Mouse (Mus musculus): ENCODE results near the gene Cacnb4.

The Cacnb4 gene

GRCm38 (mm10) chr2:52419295-52419694, 257.3 kb downstream of the Cacnb4 start:
- DNase-seq, result no peak

DNA sequence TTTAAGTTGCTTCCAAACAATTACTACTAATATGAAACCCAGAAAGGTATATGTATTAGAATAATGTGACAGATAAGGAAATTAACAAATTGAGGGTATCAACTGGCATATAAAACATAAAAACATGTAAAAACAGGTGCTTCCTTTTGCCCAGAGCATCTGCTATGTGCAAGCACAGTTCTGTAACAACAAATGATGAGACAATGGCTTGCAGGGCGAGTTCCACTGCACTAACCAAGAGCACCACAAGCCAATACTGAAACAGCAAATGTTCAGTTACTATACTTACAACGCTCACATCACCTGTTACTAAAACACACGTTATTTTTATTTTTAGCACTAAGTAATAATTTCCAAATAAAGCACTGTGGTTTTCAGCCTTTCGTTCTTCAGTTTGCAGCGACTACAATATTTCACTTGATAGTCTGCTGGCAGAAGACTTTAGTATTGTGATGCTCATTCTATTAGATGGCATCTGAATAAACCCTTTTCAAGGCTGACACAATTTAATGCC, 264.1 kb downstream of the Cacnb4 start:
- DNase-seq, result no peak

GRCm38 (mm10) chr2:52406480-52406879, 270.2 kb downstream of the Cacnb4 start:
- DNase-seq, result no peak

- DNase-seq, result no peak
These were observed 271.4 kb downstream of the Cacnb4 start for GRCm38 (mm10) chr2:52405238-52405637.

DNA sequence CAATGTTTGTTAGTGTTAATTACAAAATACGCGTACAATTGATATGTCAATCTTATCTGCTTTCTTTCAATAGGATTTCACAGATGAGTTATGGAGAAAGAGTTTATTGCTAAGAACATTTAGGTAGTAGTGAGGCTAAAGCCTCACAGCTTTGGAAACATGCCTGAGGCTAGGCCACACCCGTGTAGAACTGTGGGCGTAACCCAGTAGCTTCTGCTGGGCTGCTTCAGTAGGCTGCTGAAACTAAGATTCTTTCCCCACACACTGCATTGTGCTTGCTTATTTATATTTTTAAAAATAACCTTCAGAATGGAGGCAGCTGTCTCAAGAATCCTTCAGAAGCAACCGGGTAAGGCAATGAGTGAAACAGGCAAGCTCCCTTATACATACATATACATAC, 282.1 kb downstream of the Cacnb4 start:
- no peak for DNase-seq

DNA sequence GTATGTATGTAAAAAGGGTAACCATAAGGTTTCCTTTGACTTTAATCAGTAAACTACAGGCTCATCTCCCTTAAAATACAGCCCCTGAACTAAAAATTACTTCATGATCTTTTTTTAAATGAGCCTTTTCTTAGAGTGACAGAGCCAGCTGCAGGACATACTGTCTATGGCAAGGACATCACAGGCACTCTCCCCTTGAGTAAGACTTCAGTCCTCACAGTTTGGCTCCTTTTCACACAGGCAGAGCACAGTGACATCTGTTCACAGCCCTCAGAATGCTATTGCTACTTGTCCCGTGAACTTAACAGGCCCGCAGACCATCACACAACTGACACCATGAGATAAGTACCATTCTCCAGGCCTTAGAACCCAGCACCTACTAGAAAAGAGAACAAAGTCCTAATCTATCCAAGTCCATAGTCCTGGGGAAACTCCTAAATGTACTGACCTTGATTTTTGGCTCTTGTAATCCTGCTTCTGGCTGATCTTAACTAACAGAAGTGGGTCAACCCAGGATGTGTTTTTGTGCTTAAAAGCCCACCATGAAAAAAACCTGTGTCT, 286.1 kb downstream of the Cacnb4 start:
- DNase-seq, result no peak

DNA sequence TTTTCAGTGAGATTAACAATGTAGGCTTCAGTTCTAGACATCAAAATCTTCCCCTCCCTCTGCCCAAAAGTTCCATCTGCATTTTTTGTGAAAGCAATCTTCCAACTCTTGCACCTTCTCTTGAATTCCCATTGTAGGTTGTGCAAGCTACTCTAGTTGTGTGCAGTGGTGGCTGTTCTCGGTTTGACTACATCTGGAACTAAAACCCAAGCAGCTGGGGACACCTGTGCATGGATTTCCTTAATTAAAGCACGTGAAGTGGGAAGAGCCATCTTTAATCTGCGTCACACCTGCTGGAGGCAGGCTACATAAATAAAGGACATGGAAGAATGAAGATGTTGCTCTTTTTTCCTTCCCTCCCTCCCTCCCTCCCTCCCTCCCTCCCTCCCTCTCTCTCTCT, 286.7 kb downstream of the Cacnb4 start:
- no peak for DNase-seq

GRCm38 (mm10) chr2:52386451-52386850, 290.2 kb downstream of the Cacnb4 start:
- no peak for DNase-seq

DNA sequence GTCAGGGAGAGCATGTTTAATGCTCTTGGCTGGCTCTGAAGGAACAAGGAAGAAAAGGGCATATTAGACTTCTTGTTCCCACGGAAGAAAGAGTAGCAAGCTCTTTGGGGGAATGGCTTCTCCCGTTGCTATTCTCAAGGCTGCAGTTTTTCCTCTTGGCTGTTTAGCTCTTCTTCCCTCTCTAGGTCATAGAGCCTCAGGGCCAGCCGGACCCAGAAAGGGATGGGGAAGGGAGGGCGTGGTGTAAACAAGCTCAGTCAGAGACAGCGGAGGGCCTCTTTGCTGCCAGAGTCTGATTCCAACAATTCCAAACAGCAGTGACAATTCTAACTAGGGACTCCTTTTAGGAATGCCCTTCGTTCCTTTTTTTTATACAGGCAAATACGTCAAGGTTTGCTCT, 290.6 kb downstream of the Cacnb4 start:
- DNase-seq, result no peak

DNA sequence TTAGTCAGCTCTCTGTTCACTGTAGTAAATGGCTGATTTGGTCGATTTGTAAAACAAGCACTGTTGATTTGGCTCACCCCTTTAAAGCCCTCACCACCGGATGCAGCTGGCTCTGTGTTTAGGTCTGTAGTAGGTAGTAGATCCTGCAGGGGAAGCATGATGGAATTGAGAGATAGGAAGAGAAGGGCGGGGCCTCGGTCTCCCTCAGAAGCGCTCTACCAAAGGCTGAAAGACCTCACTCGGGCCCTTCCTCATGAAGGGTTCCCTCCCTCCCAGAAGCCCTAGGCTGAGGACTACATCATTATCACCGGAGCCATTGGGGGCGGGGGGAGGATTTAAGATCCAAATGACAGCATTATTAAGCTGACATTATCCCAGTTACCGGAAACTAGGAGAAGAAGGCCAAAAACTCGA, 297.8 kb downstream of the Cacnb4 start:
- peak; percentile 65 for DNase-seq

DNA sequence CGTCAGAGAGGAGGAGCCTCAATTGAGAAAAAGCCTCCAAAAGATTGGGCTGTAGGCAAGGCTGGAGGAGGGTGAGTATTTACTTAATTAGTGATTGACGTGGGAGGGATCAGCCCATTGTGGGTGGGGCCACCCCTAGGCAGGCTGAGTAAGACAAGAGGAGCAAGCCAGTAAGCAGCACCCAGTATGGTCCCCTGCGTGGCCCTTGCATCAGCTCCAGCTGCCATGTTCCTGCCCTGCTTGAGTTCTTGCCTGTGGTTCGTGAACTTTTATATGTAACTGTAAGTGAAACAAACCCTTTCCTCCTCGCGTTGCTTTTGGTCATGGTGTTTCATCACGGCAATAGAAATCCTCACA, 298.2 kb downstream of the Cacnb4 start, which contains the start of gene Neb:
Gene Neb (minus strand): TSS at position 27 of the 357 bp plus-strand sequence.
- DNase-seq, result peak; percentile 40

Measured in thymus, postnatal 4 days (tissue).